Mouse (Mus musculus) olfactory bulb, adult 2 months (tissue): Measurements from ENCODE around the gene Flvcr2.

ENCODE experiments used
- CTCF ChIP-seq: fragments of 200-500 bp; IDR thresholded peaks from 2 replicates; pipeline ENCODE4 v1.5.1; 2012; ENCODE audit warnings: low read depth, mild to moderate bottlenecking, low read length, moderate library complexity; ENCODE audit not compliant: insufficient read depth
- POLR2A ChIP-seq: fragments of 200-500 bp; IDR thresholded peaks from 2 replicates; pipeline ENCODE4 v1.6.1; 2012; ENCODE audit warnings: mild to moderate bottlenecking, low read depth, low read length, moderate library complexity; ENCODE audit not compliant: insufficient read depth

DNA sequence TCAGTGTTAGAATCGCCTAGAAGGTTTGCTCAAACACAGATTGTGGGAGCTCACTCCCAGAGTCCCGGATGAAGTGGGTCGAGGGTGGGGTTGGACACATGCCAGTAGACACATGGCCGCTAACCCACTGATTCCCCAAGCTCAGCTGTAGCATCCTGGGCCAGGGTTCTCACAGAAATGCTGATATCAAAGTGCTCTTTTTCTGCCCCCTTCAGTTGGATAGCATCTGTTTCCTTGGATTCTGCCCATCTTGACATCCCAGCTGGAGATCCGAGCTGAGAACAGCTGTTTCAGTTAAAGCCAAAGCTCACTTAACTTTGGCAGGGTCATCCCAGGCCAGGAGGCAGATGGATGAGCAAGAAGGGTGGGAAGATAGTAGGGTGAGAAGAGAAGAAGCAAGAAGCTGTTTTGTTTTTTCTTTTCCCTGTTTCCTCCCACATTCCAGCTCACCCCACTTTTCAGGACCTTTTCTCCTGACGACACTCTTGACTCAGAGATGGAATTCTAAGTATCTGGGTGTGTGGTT is 46.5 kb downstream of the Flvcr2 start:
- TF ChIP-seq POLR2A, result no peak
- TF ChIP-seq CTCF, result no peak
